Comparison of ENCODE assay signal across 8 mouse cellular contexts in the genomic region with DNA sequence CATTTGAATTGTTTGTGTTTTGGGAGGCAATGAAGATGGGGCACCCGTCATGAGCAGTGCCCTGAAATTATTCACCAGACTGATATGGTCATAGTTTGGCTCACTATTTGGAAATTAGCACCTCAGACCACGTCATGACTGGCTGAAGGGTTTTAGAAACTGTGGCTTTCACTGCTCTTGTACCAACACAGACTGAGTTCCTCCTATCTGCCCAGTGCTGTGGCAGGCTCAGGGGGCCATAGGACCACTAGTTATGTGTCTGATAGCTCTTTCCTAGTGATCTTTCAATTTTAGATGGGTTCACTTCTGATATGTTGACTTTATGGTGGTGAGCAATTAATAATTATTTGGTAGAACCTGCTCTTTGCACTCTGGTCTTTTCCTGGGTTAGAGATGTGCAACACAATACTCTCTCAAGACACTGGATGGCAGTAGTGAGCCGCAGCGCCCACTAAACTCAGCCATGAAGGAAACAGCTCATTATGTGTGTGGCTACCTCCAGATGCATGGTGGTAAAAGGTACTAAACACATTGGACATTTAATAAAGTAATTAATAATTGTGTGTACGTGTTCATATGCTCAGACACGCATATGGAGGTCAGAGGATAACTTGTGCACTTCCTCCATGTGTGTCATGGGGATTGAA.
DNase-seq lines count a peak whose midpoint lies in the region; ATAC-seq and TF ChIP-seq lines count a peak whose summit lies in the region.

No protein-coding gene starts in this region.

- no peaks in the 10 kb centered on the region for H3K36me3 ChIP-seq in forebrain, embryonic 12.5 days (replicated peaks)
- no peaks in the 10 kb centered on the region for H3K36me3 ChIP-seq in intestine, embryonic 15.5 days
- H3K36me3 ChIP-seq in lung, postnatal 0 days (ENCODE audit: insufficient read depth, low read length): no peaks in the 10 kb centered on the region
- H3K36me3 ChIP-seq in splenic B cell, adult 2 months (ENCODE audit: control insufficient read depth, insufficient read depth, low read length, poor library complexity, severe bottlenecking): no peaks in the 10 kb centered on the region

- WGBS in cerebellum, adult 2 months: 23% methylated on average over 6 of the region's 6 CpGs
- 21% methylated on average over 6 of the region's 6 CpGs for WGBS in forebrain, embryonic 12.5 days
- WGBS in intestine, embryonic 15.5 days: 16% methylated on average over 6 of the region's 6 CpGs
- WGBS in lung, postnatal 0 days: 16% methylated on average over 6 of the region's 6 CpGs

- H3K27me3 ChIP-seq in cerebellum, adult 2 months (ENCODE audit: control insufficient read depth, insufficient read depth, low read length): no peaks in the 10 kb centered on the region
- H3K27me3 ChIP-seq in forebrain, embryonic 12.5 days: no peaks in the 10 kb centered on the region
- no peaks in the 10 kb centered on the region for H3K27me3 ChIP-seq in intestine, embryonic 15.5 days (replicated peaks)
- no peaks in the 10 kb centered on the region for H3K27me3 ChIP-seq in lung, postnatal 0 days (replicated peaks; ENCODE audit: insufficient read depth, low read length)
- H3K27me3 ChIP-seq in splenic B cell, adult 2 months (ENCODE audit: control insufficient read depth, insufficient read depth, low read length, poor library complexity, severe bottlenecking): no peaks in the 10 kb centered on the region

- TF ChIP-seq EP300 in lung, postnatal 0 days (IDR thresholded peaks at IDR 0.05): no peak

- peak; percentile 75; the same call in 1 of the 2 replicates for ATAC-seq in forebrain, embryonic 12.5 days (ENCODE audit: low FRiP score)
- ATAC-seq in intestine, embryonic 15.5 days: peak; percentile 77
- no peak for ATAC-seq in lung, postnatal 0 days

- no peak for TF ChIP-seq POLR2A in cerebellum, adult 2 months (IDR thresholded peaks at IDR 0.05; ENCODE audit: borderline replicate concordance, insufficient read depth, low read length)

- no peak overlapping the region for H3K27ac ChIP-seq in cerebellum, adult 2 months (ENCODE audit: insufficient read depth, low read length)
- H3K27ac ChIP-seq in forebrain, embryonic 12.5 days: no peak overlapping the region
- no peak overlapping the region for H3K27ac ChIP-seq in intestine, embryonic 15.5 days
- no peak overlapping the region for H3K27ac ChIP-seq in lung, postnatal 0 days (ENCODE audit: low read length)

- no peak overlapping the region for H3K4me3 ChIP-seq in cerebellum, adult 2 months (replicated peaks; ENCODE audit: insufficient read depth, low read depth, low read length)
- H3K4me3 ChIP-seq in forebrain, embryonic 12.5 days (replicated peaks): no peak overlapping the region
- no peak overlapping the region for H3K4me3 ChIP-seq in intestine, embryonic 15.5 days (replicated peaks)
- no peak overlapping the region for H3K4me3 ChIP-seq in lung, postnatal 0 days (ENCODE audit: low read depth, low read length)

- H3K9ac ChIP-seq in forebrain, embryonic 12.5 days: no peak overlapping the region
- no peak overlapping the region for H3K9ac ChIP-seq in intestine, embryonic 15.5 days
- no peak overlapping the region for H3K9ac ChIP-seq in lung, postnatal 0 days (replicated peaks; ENCODE audit: low read depth)

- no peaks in the 10 kb centered on the region; the same call in 1 of the 2 replicates for H3K9me3 ChIP-seq in forebrain, embryonic 12.5 days
- no peaks in the 10 kb centered on the region for H3K9me3 ChIP-seq in intestine, embryonic 15.5 days
- H3K9me3 ChIP-seq in lung, postnatal 0 days (ENCODE audit: low read length): no peaks in the 10 kb centered on the region

- no peak for DNase-seq in cerebellum, adult 2 months
- DNase-seq in cerebellum, adult 11 months: no peak
- peak; percentile 40 for DNase-seq in urinary bladder, postnatal 14 days (ENCODE audit: low spot score)
- no peak for DNase-seq in urinary bladder, adult 2 months (ENCODE audit: low spot score)
- DNase-seq in lung, postnatal 0 days (ENCODE audit: low spot score): peak; percentile 57
- peak; percentile 18 for DNase-seq in splenic B cell, adult 2 months (ENCODE audit: low read depth, low spot score)

- TF ChIP-seq CTCF in cerebellum, adult 2 months (IDR thresholded peaks at IDR 0.05; ENCODE audit: borderline replicate concordance, insufficient read depth, low read depth, low read length): peak; percentile 56
- TF ChIP-seq CTCF in lung, postnatal 0 days (IDR thresholded peaks at IDR 0.05): peak; percentile 93

- H3K4me2 ChIP-seq in forebrain, embryonic 12.5 days: no peak overlapping the region
- no peak overlapping the region for H3K4me2 ChIP-seq in intestine, embryonic 15.5 days (replicated peaks)
- no peak overlapping the region for H3K4me2 ChIP-seq in lung, postnatal 0 days (replicated peaks; ENCODE audit: low read depth, low read length)

- no peaks in the 10 kb centered on the region for H3K4me1 ChIP-seq in cerebellum, adult 2 months (ENCODE audit: control insufficient read depth, insufficient read depth, low read length)
- H3K4me1 ChIP-seq in forebrain, embryonic 12.5 days: no peaks in the 10 kb centered on the region
- H3K4me1 ChIP-seq in intestine, embryonic 15.5 days (replicated peaks): no peaks in the 10 kb centered on the region
- no peaks in the 10 kb centered on the region for H3K4me1 ChIP-seq in lung, postnatal 0 days (ENCODE audit: insufficient read depth, low read depth, low read length)

Comparison
In these comparisons a context has a peak if more than half of its experiments do, and no peak if none do; other contexts are left out.
1. DNase-seq: peak in urinary bladder, postnatal 14 days (single experiment), lung, postnatal 0 days (single experiment) and splenic B cell, adult 2 months (single experiment); none in cerebellum, adult 2 months (0 of 2), cerebellum, adult 11 months (single experiment) and urinary bladder, adult 2 months (single experiment).